Mouse (Mus musculus) kidney, postnatal 10 days (tissue): Measurements from ENCODE around the gene Smim13.
"Not testable (repeated sequence)": the region's sequence is repeated elsewhere in the genome, so short reads cannot be mapped to it uniquely, and the experiment has no call there.

Experiments
- DNase-seq: peaks from one replicate; pipeline ENCODE4 v3.0.0; 2021; ENCODE audit warnings: mixed read lengths

Gene Smim13

GRCm38 (mm10) chr13:41249538-41250317 is at the start of gene Smim13:
TSS of gene Smim13 (plus strand) at chr13:41249844.
- peak; percentile 96 for DNase-seq

GRCm38 (mm10) chr13:41200861-41201260 is 48.8 kb upstream of the Smim13 start:
- DNase-seq, result no peak

- DNase-seq, result no peak
Measured at GRCm38 (mm10) chr13:41203289-41203688, 46.4 kb upstream of the Smim13 start.

GRCm38 (mm10) chr13:41203691-41204090 is 46.0 kb upstream of the Smim13 start:
- no peak for DNase-seq

GRCm38 (mm10) chr13:41205568-41205967 is 44.1 kb upstream of the Smim13 start:
- DNase-seq, result not testable (repeated sequence)

- DNase-seq, result no peak
Measured at GRCm38 (mm10) chr13:41206241-41206640, 43.4 kb upstream of the Smim13 start.

GRCm38 (mm10) chr13:41211276-41211675 is 38.4 kb upstream of the Smim13 start:
- no peak for DNase-seq

GRCm38 (mm10) chr13:41212558-41213322 is 36.9 kb upstream of the Smim13 start:
- DNase-seq, result peak; percentile 34

GRCm38 (mm10) chr13:41215669-41216068 is 34.0 kb upstream of the Smim13 start:
- no peak for DNase-seq

GRCm38 (mm10) chr13:41216236-41216635 is 33.4 kb upstream of the Smim13 start:
- no peak for DNase-seq

- DNase-seq, result no peak
Measured at GRCm38 (mm10) chr13:41219056-41219455, 30.6 kb upstream of the Smim13 start.

- no peak for DNase-seq
Measured at GRCm38 (mm10) chr13:41219687-41220303, 29.8 kb upstream of the Smim13 start.

- DNase-seq, result peak; percentile 91
Measured at GRCm38 (mm10) chr13:41220304-41220834, 29.3 kb upstream of the Smim13 start, which contains the start of gene Elovl2. TSS of gene Elovl2 (minus strand) at chr13:41220405.

GRCm38 (mm10) chr13:41226513-41226912 is 23.1 kb upstream of the Smim13 start:
- no peak for DNase-seq

GRCm38 (mm10) chr13:41228060-41228459 is 21.6 kb upstream of the Smim13 start:
- DNase-seq, result no peak

GRCm38 (mm10) chr13:41230256-41230655 is 19.4 kb upstream of the Smim13 start:
- no peak for DNase-seq

- DNase-seq, result peak; percentile 57
Measured at GRCm38 (mm10) chr13:41231389-41231983, 18.2 kb upstream of the Smim13 start.

- DNase-seq, result peak; percentile 82
Measured at GRCm38 (mm10) chr13:41232209-41232608, 17.4 kb upstream of the Smim13 start.

GRCm38 (mm10) chr13:41233241-41233640 is 16.4 kb upstream of the Smim13 start:
- DNase-seq, result no peak

GRCm38 (mm10) chr13:41235181-41235580 is 14.5 kb upstream of the Smim13 start:
- DNase-seq, result no peak

- DNase-seq, result peak; percentile 55
Measured at GRCm38 (mm10) chr13:41235845-41236741, 13.6 kb upstream of the Smim13 start.
